Mouse (Mus musculus) hindbrain, embryonic 16.5 days (tissue): Measurements from ENCODE around the gene Trim42. TPM values are rescaled to one million over a fixed set of nuclear protein-coding genes. Genes with fewer than 3 reads are reported as not detected.

Experiments used
- ATAC-seq: fragments of 200-750 bp; cut with Nextera tagmentation; 2 replicates; pipeline ENCODE4 v1.8.0; 2017; ENCODE audit warnings: moderate TSS enrichment, moderate library complexity
- H3K27ac ChIP-seq: fragments of 300-500 bp; sonication (generic); 2 replicates; pipeline ENCODE4 v1.5.1; 2014; ENCODE audit warnings: low read depth, mild to moderate bottlenecking, control low read depth, low read length, moderate library complexity
- H3K27me3 ChIP-seq: fragments of 300-500 bp; sonication (generic); replicated peaks from 2 replicates; pipeline ENCODE4 v1.6.1; 2014; ENCODE audit warnings: low read length; ENCODE audit not compliant: control insufficient read depth, insufficient read depth
- H3K36me3 ChIP-seq: fragments of 300-500 bp; sonication (generic); 2 replicates; pipeline ENCODE4 v1.6.1; 2014; ENCODE audit warnings: mild to moderate bottlenecking, low read length, moderate library complexity, mixed read lengths; ENCODE audit not compliant: control insufficient read depth, insufficient read depth
- H3K4me1 ChIP-seq: fragments of 300-500 bp; sonication (generic); 2 replicates; pipeline ENCODE4 v1.6.1; 2014; ENCODE audit warnings: low read depth, low read length; ENCODE audit not compliant: control insufficient read depth, insufficient read depth
- H3K4me2 ChIP-seq: fragments of 300-500 bp; sonication (generic); 2 replicates; pipeline ENCODE4 v1.6.1; 2014; ENCODE audit warnings: mild to moderate bottlenecking, low read length, control low read depth, moderate library complexity
- H3K4me3 ChIP-seq: fragments of 300-500 bp; sonication (generic); 2 replicates; pipeline ENCODE4 v1.5.1; 2014; ENCODE audit warnings: mild to moderate bottlenecking, low read length, control low read depth, moderate library complexity
- H3K9ac ChIP-seq: fragments of 300-500 bp; sonication (generic); 2 replicates; pipeline ENCODE4 v1.6.1; 2014; ENCODE audit warnings: low read depth, mild to moderate bottlenecking, control low read depth, low read length, moderate library complexity
- H3K9me3 ChIP-seq: fragments of 300-500 bp; sonication (generic); 2 replicates; pipeline ENCODE4 v1.6.1; 2014; ENCODE audit warnings: mild to moderate bottlenecking, low read length, moderate library complexity; ENCODE audit not compliant: control insufficient read depth
- WGBS: fragments of 180-500 bp; shearing (Covaris S2); extraction: QIAGEN DNeasy Blood & Tissue Kit; methylation state at CpG from one replicate; pipeline ENCODE4 v1.1.7; 2014; 5-methylcytosine and 5-hydroxymethylcytosine counted together
- polyA plus RNA-seq: library from polyadenylated mRNA; unstranded; fragments of >200 nt; fragmentation: Nextera tagmentation; extraction: Ambion mirVana; gene quantifications from 2 replicates; pipeline ENCODE4 v1.2.1, GENCODE M21; 2015

Gene Trim42
- polyA plus RNA-seq, 1 experiment from 2014 or later, result not detected

DNA sequence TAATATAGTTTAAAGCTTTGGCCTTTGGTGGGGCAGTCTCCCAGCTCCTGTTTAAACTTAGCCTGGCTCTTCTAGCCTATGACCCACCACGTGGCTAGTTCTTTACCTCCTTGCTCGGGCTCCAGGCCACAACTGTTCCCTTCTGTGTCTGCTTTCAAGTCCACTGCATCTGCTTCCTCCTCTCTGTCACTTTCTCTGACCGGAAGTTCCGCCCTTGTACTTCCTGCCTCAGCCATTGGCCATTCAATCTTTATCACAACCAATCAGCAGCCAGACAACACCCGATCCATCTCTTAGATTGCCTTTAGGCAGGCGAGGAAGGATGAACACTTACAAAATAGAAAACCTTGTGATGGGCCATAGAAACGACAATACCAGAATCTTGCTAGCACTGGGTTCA is 58.1 kb downstream of the Trim42 start:
- H3K27ac ChIP-seq, result no peak overlapping the region
- no peaks in the 10 kb centered on the region for H3K9me3 ChIP-seq
- ATAC-seq, result no peak
- H3K4me2 ChIP-seq, result no peak overlapping the region
- no peaks in the 10 kb centered on the region for H3K36me3 ChIP-seq
- 86% methylated on average over 7 of the region's 7 CpGs for WGBS
- no peaks in the 10 kb centered on the region for H3K4me1 ChIP-seq
- no peak overlapping the region for H3K9ac ChIP-seq
- H3K4me3 ChIP-seq, result no peak overlapping the region
- no peaks in the 10 kb centered on the region for H3K27me3 ChIP-seq

DNA sequence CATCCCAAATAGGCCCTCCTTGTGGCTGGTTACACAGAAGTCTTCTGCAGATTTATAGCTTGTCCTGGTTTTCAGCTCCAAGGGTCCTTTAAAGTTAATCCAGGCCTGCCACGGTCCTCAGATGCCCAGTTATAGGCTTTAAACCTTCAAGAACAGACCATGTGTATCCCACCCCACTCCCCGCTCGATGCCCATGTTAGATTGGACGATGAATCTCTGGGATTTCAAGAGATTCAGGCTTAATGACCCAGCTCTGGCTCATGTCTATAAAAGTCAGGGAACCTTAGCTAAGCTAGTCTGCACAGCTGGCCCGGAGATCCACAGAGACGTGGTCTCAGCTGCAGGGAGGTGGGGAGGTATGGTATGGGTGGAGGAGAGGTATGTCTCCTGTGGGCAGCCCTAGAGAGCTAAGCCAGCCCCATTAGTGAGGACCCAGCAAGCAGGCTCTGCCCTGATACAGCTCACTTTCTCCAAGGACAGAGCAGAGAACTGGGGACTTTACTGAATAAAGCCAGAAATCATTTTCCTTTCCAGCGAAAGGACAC is 60.2 kb downstream of the Trim42 start:
- Histone ChIP-seq H3K36me3 (no peaks in the 10 kb centered on the region), H3K9me3 (no peaks in the 10 kb centered on the region), H3K4me1 (no peaks in the 10 kb centered on the region), H3K27ac (no peak overlapping the region), H3K4me2 (no peak overlapping the region), H3K27me3 (no peaks in the 10 kb centered on the region), H3K9ac (no peak overlapping the region), H3K4me3 (no peak overlapping the region)
- no peak for ATAC-seq
- 81% methylated on average over 7 of the region's 7 CpGs for WGBS

DNA sequence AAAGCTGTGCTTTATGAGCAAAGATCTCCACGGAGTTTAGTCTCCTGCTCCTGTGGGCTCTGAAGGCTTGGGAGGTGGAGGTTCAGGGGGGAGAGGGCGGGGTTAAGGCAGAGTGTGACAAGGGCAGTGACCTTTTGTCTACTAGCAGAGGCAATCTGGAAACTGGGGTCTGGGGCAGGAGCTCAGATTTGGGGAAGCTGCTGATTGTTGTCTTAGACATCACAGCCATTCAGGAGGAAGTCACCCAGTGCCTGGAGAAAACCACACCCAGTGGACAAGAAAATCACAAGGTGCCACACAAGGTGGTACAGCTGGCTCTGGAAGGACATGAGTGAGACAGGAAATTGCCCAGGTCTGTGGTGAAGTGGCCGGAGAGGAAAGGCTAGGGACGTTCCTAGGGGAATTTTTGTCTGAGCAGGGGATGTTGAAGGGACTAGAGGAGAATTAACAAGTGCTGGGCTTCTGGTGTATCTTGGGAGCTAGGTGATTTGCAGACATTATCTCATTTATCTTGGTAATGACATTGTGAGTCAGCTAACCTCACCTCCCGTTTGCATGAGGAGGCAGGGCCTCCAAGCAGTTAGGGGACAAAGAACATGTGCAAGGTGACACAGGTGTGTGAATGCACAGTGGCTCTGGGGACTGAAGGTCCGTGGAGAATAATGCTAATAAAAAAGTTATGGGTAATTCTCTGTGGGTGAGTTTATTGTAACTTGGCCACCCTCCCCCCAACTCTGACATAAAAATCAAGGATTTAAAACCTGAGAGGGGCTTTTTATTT is 61.9 kb downstream of the Trim42 start:
- H3K27ac ChIP-seq, result no peak overlapping the region
- H3K9ac ChIP-seq, result no peak overlapping the region
- H3K4me1 ChIP-seq, result no peaks in the 10 kb centered on the region
- H3K9me3 ChIP-seq, result no peaks in the 10 kb centered on the region
- no peaks in the 10 kb centered on the region for H3K36me3 ChIP-seq
- WGBS, result 57% methylated on average over 6 of the region's 6 CpGs
- no peak for ATAC-seq
- no peak overlapping the region for H3K4me2 ChIP-seq
- H3K4me3 ChIP-seq, result no peak overlapping the region
- H3K27me3 ChIP-seq, result no peaks in the 10 kb centered on the region
